Mouse (Mus musculus) kidney, adult 2 months (tissue): ENCODE measurements at regions not wholly inside any gene's neighbourhood (a gene's known extent, or its start where the extent isn't known, plus 50 kb on each side); places are given as distances from the start of the nearest gene placed in this dataset.

Source experiments
- DNase-seq: peaks from one replicate; pipeline ENCODE4 v3.0.0; 2021
- H3K27ac ChIP-seq: fragments of 200-500 bp; 2 replicates; pipeline ENCODE4 v1.5.1; 2012; ENCODE audit warnings: low read depth, low read length, control low read depth, inconsistent platforms; ENCODE audit not compliant: insufficient read depth
- H3K27me3 ChIP-seq: fragments of 200-500 bp; replicated peaks from 2 replicates; pipeline ENCODE4 v1.6.1; 2012; ENCODE audit warnings: mild to moderate bottlenecking, moderate library complexity, low read length, inconsistent platforms; ENCODE audit not compliant: control insufficient read depth, insufficient read depth
- H3K36me3 ChIP-seq: fragments of 200-500 bp; 2 replicates; pipeline ENCODE4 v1.6.1; 2012; ENCODE audit warnings: mild to moderate bottlenecking, moderate library complexity, low read length, inconsistent platforms; ENCODE audit not compliant: control insufficient read depth, insufficient read depth
- H3K4me1 ChIP-seq: fragments of 200-500 bp; 2 replicates; pipeline ENCODE4 v1.6.1; 2011; ENCODE audit warnings: low read length; ENCODE audit not compliant: control insufficient read depth, insufficient read depth
- H3K4me3 ChIP-seq: fragments of 200-500 bp; 2 replicates; pipeline ENCODE4 v1.5.1; 2011; ENCODE audit warnings: mild to moderate bottlenecking, low read depth, low read length, control low read depth; ENCODE audit not compliant: insufficient read depth
- CTCF ChIP-seq: fragments of 200-500 bp; conservative IDR thresholded peaks from 2 replicates; pipeline ENCODE4 v1.5.1; 2011; ENCODE audit warnings: low read depth, mild to moderate bottlenecking, control low read depth, low read length, moderate library complexity, mixed read lengths; ENCODE audit not compliant: insufficient read depth, insufficient read length
- POLR2A ChIP-seq: fragments of 200-500 bp; IDR thresholded peaks from one replicate; pipeline ENCODE4 v1.6.1; 2011; ENCODE audit warnings: low read depth, low read length, control low read depth
- WGBS: fragments of 180-500 bp; shearing (Covaris S2); methylation state at CpG from one replicate; pipeline ENCODE4 v1.1.7; 2018; 5-methylcytosine and 5-hydroxymethylcytosine counted together

DNA sequence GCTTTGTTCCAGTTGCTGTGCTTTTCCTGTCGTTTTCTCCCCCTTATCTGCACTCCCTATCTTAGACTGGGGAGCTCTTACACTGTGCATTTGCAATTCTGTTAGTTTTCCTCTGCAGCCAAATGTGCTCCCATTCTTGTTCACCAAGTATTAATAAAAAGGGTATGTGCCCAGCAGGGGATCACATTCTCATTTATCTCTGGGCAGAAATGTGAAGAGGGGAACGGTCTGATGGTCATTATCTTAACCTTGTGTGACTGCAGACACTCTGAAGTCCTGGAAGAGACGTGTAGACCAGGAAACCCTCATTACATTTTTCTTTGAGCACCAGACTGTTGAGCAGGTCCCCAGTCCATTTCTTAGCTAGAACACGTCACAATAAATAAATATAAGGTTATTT is 336.6 kb downstream of the Rnd3 start:
- Histone ChIP-seq H3K27ac (no peak overlapping the region), H3K4me3 (no peak overlapping the region), H3K4me1 (no peaks in the 10 kb centered on the region), H3K36me3 (no peaks in the 10 kb centered on the region), H3K27me3 (no peaks in the 10 kb centered on the region)
- no peak for TF ChIP-seq POLR2A
- DNase-seq, result no peak
- WGBS, result 57% methylated on average over 4 of the region's 4 CpGs

DNA sequence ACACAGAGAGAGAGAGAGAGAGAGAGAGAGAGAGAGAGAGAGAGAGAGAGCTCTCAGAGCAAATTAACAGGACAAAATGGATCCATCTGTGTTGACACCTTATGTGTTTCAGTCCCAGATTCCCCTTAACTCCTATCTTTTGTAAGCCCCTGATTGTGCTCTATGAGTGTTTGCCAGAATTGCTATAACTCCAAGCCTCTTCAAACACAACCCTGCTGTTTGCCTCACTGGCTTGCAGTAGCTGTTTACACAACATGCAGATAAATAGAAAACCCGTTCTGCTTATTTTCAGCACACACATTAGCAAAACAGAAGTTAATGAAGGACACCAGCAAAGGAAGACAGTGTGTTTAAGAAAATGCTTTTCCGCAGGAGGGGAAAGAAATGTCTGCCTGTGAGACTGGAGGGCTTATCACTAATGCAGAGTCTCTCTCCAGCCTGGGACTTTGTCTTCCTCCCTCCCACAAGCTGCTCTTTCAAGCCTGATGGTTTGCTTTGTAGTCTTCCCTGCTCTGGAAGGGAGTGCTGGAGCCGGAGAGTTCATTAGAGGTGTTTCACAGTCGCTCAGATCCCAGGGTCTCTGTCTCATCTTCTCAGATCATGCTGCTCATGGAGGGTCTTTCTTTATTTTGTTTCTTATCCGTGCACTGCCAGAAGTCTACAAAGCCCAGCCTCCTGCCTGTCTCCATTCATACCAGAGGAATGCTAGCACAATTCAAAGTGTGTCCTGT is 338.4 kb downstream of the Rnd3 start:
- no peak for DNase-seq
- 46% methylated on average over 5 of the region's 5 CpGs for WGBS
- H3K4me1 ChIP-seq, result no peaks in the 10 kb centered on the region
- TF ChIP-seq POLR2A (no peak), CTCF (no peak)
- H3K4me3 ChIP-seq, result no peak overlapping the region
- no peaks in the 10 kb centered on the region for H3K36me3 ChIP-seq
- H3K27me3 ChIP-seq, result no peaks in the 10 kb centered on the region
- H3K27ac ChIP-seq, result no peak overlapping the region

DNA sequence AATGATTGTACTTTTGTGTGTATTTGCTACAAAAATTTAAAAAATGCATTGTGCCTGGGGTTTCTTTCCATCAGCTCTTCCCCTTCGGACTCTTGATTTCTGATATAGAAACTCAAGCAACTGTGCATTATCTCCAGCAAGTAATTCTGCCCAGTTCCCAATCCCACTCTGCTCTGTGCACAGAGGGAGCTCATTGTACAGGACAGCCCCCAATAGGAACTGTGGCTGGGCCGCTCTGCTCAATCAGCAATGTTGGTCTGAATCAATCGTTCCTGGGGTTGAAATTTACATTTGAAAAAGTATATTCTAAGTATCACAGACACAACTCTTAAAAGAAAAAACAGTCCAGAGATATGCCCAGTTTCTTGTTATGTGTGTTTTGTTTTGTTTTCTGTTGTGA is 339.1 kb downstream of the Rnd3 start:
- 80% methylated on average over 3 of the region's 3 CpGs for WGBS
- no peaks in the 10 kb centered on the region for H3K4me1 ChIP-seq
- no peaks in the 10 kb centered on the region for H3K36me3 ChIP-seq
- no peak overlapping the region for H3K27ac ChIP-seq
- H3K27me3 ChIP-seq, result no peaks in the 10 kb centered on the region
- no peak for DNase-seq
- no peak overlapping the region for H3K4me3 ChIP-seq
- TF ChIP-seq CTCF (no peak), POLR2A (no peak)

DNA sequence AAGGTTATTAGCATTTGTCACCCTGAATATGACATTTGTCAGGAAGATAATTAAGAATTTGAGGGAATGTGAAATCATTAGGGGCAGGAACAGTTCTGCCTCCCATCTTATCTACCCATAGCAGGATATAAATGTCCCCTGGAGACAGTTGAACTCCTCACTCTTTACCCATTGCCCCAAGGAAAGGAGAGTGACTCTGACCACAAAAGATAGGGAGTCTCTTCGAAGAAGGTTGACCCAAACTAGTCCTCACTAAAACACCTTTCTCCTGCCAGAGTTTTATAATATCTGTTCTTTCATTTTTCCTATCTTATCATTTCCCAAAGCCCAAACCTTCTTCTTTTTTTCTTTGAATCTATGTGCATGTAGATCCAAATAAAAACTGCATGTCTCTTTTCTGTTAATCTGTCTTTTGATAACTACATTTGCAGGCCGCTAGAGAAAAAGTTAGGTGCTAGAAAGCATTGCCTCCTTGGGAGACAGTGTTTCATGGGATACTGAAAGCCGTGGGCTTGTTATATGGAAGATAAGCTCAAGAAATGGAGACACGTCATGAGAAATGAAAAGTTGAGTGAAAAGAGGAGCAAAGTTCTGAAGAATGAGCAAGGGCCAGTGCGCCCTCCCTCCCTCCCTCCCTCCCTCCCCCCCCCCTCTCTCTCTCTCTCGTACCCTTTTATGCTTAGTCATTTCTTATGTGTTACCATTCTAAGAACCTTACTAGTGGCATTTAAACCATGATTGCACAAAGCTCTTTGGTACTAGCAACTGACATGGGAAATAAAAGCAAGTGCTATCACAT is 341.6 kb downstream of the Rnd3 start:
- Histone ChIP-seq H3K36me3 (no peaks in the 10 kb centered on the region), H3K27me3 (no peaks in the 10 kb centered on the region), H3K4me1 (no peaks in the 10 kb centered on the region), H3K4me3 (no peak overlapping the region), H3K27ac (no peak overlapping the region)
- 89% methylated on average over 6 of the region's 6 CpGs for WGBS
- DNase-seq, result no peak
- no peak for TF ChIP-seq CTCF
- no peak for TF ChIP-seq POLR2A

DNA sequence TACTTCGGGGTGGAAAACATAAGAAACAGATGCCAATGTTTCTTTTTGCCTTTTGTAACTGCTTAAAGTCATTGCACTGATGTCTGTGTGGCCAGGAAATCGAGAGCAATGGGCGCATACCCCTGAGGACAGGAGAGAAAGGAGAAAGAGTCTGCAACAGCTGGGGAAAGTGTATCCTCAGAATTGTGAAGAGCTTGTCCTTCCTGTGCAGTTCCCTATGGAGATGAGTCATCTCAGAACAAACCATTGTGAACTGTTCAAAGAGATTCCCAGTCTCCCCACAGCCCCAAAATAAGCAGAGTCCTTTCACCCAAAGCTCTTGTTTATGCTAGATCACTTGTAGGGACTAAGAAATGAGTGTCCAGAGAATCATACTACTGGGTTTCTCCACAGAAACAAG is 343.3 kb downstream of the Rnd3 start:
- no peak for DNase-seq
- 87% methylated on average over 3 of the region's 3 CpGs for WGBS
- Histone ChIP-seq H3K36me3 (no peaks in the 10 kb centered on the region), H3K27ac (no peak overlapping the region), H3K27me3 (no peaks in the 10 kb centered on the region), H3K4me3 (no peak overlapping the region), H3K4me1 (no peaks in the 10 kb centered on the region)
- TF ChIP-seq CTCF, result no peak
- TF ChIP-seq POLR2A, result no peak

DNA sequence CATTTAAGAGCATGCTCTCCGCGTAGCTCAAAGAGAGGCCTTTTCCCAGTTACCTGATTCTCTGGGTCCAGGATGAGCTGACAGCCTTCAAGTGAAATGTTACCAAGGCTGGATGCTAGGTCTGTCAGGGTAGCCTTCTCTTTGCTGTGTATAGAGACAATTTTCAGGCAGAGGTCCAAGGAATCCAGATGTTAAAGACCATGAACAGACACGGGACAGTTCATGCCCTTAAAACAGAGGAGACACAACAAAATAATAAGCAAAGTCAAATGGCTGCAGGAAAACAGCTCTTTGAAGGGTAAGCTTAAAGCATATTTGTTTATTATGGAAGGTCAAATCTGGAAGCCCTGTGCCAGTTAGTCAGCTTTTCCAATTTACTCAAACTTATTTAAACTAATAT is 352.8 kb downstream of the Rnd3 start:
- DNase-seq, result no peak
- H3K4me1 ChIP-seq, result no peaks in the 10 kb centered on the region
- TF ChIP-seq POLR2A (no peak), CTCF (no peak)
- no peak overlapping the region for H3K27ac ChIP-seq
- H3K27me3 ChIP-seq, result no peaks in the 10 kb centered on the region
- H3K4me3 ChIP-seq, result no peak overlapping the region
- H3K36me3 ChIP-seq, result no peaks in the 10 kb centered on the region
- 83% methylated on average over 3 of the region's 3 CpGs for WGBS

DNA sequence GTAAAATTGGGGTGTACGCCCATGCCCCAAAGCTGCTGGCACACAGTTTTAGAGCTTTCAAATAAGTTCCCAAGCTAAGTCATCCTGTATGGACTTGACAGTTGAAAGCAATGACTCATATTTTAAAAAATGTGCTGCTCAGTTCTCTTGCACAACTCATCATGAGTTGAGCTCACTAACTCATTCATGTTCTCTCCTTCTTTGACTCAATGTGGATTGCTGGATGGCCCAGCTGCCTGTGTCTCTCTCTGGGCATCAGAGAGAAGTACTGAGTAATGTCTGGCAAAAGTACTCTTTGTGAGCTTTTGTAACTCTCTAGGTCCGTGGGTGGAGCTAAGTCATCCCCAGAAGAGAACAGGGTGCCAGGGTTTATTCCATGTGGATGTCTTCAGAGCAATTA is 355.3 kb downstream of the Rnd3 start:
- no peak for DNase-seq
- TF ChIP-seq POLR2A, result no peak
- TF ChIP-seq CTCF, result no peak
- WGBS, result 86% methylated on average over 2 of the region's 2 CpGs
- Histone ChIP-seq H3K27ac (no peak overlapping the region), H3K4me1 (no peaks in the 10 kb centered on the region), H3K36me3 (no peaks in the 10 kb centered on the region), H3K4me3 (no peak overlapping the region), H3K27me3 (no peaks in the 10 kb centered on the region)
